Mouse (Mus musculus) liver, postnatal 0 days (tissue): ENCODE measurements at regions not wholly inside any gene's neighbourhood (a gene's known extent, or its start where the extent isn't known, plus 50 kb on each side); places are given as distances from the start of the nearest gene placed in this dataset.

Experiments used
- ATAC-seq: fragments of 200-750 bp; cut with Nextera tagmentation; 2 replicates; pipeline ENCODE4 v1.8.0; 2017; ENCODE audit warnings: mild to moderate bottlenecking, moderate library complexity
- DNase-seq: peaks from one replicate; pipeline ENCODE4 v3.0.0-alpha.2; 2016
- H3K27ac ChIP-seq: fragments of 300-500 bp; sonication (generic); 2 replicates; pipeline ENCODE4 v1.5.1; 2014; ENCODE audit warnings: antibody characterized with exemption, moderate library complexity, mild to moderate bottlenecking, low read depth
- H3K27me3 ChIP-seq: fragments of 300-500 bp; sonication (generic); 2 replicates; pipeline ENCODE4 v1.6.1; 2014; ENCODE audit warnings: low read length, control low read depth, mixed read lengths; ENCODE audit not compliant: insufficient read depth
- H3K36me3 ChIP-seq: fragments of 300-500 bp; sonication (generic); replicated peaks from 2 replicates; pipeline ENCODE4 v1.6.1; 2014; ENCODE audit warnings: mild to moderate bottlenecking, control low read depth, low read length, moderate library complexity, mixed read lengths; ENCODE audit not compliant: insufficient read depth
- H3K4me1 ChIP-seq: fragments of 300-500 bp; sonication (generic); 2 replicates; pipeline ENCODE4 v1.6.1; 2014; ENCODE audit warnings: antibody characterized with exemption, mild to moderate bottlenecking, control low read depth; ENCODE audit not compliant: insufficient read depth
- H3K4me2 ChIP-seq: fragments of 300-500 bp; sonication (generic); 2 replicates; pipeline ENCODE4 v1.6.1; 2014; ENCODE audit warnings: low read depth, mild to moderate bottlenecking, low read length, moderate library complexity, mixed read lengths
- H3K4me3 ChIP-seq: fragments of 300-500 bp; sonication (generic); 2 replicates; pipeline ENCODE4 v1.5.1; 2014; ENCODE audit warnings: low read depth, low read length
- H3K9ac ChIP-seq: fragments of 300-500 bp; sonication (generic); replicated peaks from 2 replicates; pipeline ENCODE4 v1.6.1; 2014; ENCODE audit warnings: mild to moderate bottlenecking, moderate library complexity
- H3K9me3 ChIP-seq: fragments of 300-500 bp; sonication (generic); 2 replicates; pipeline ENCODE4 v1.6.1; 2016; ENCODE audit warnings: mild to moderate bottlenecking, control low read depth, low read length, mixed read lengths
- CTCF ChIP-seq: sonication (generic); IDR thresholded peaks from 2 replicates; pipeline ENCODE4 v1.5.1; 2016; ENCODE audit warnings: antibody characterized with exemption, low read depth
- EP300 ChIP-seq: IDR thresholded peaks from 2 replicates; pipeline ENCODE4 v1.6.1; 2016; ENCODE audit warnings: antibody characterized with exemption, low read depth, mild to moderate bottlenecking
- WGBS: fragments of 180-500 bp; shearing (Covaris S2); extraction: QIAGEN DNeasy Blood & Tissue Kit; methylation state at CpG from one replicate; pipeline ENCODE4 v1.1.7; 2014; ENCODE audit not compliant: insufficient replicate concordance; 5-methylcytosine and 5-hydroxymethylcytosine counted together

- 93% methylated on average over 3 of the region's 3 CpGs for WGBS
- no peak overlapping the region for H3K9ac ChIP-seq
These were observed 121.0 kb upstream of the Cblb start for GRCm38 (mm10) chr16:51910046-51910445.

GRCm38 (mm10) chr16:51911109-51911765, 119.8 kb upstream of the Cblb start:
- 51% methylated on average over 6 of the region's 6 CpGs for WGBS

More at GRCm38 (mm10) chr16:51910046-51910445, 121.0 kb upstream of the Cblb start:
- DNase-seq (no peak), ATAC-seq (no peak)
- H3K4me3 ChIP-seq = no peak overlapping the region
- H3K9me3 ChIP-seq = no peaks in the 10 kb centered on the region
- no peak for TF ChIP-seq EP300
- no peak for TF ChIP-seq CTCF
- no peak overlapping the region for H3K4me2 ChIP-seq
- H3K27ac ChIP-seq = no peak overlapping the region
- H3K27me3 ChIP-seq = no peaks in the 10 kb centered on the region
- H3K36me3 ChIP-seq = no peaks in the 10 kb centered on the region
- no peaks in the 10 kb centered on the region for H3K4me1 ChIP-seq

GRCm38 (mm10) chr16:51915034-51915928, 115.7 kb upstream of the Cblb start:
- Histone ChIP-seq H3K4me1 (no peaks in the 10 kb centered on the region), H3K4me2 (no peak overlapping the region), H3K9me3 (no peaks in the 10 kb centered on the region), H3K4me3 (no peak overlapping the region), H3K27me3 (no peaks in the 10 kb centered on the region), H3K27ac (no peak overlapping the region), H3K36me3 (no peaks in the 10 kb centered on the region), H3K9ac (no peak overlapping the region)
- 77% methylated on average over 17 of the region's 17 CpGs for WGBS
- DNase-seq = no peak
- TF ChIP-seq EP300 (no peak), CTCF (no peak)
- ATAC-seq = no peak

More at GRCm38 (mm10) chr16:51911109-51911765, 119.8 kb upstream of the Cblb start:
- H3K9ac ChIP-seq = no peak overlapping the region
- DNase-seq = no peak
- H3K27ac ChIP-seq = no peak overlapping the region
- H3K4me2 ChIP-seq = no peak overlapping the region
- no peak overlapping the region for H3K4me3 ChIP-seq
- TF ChIP-seq EP300 (no peak), CTCF (no peak)
- H3K9me3 ChIP-seq = no peaks in the 10 kb centered on the region
- no peaks in the 10 kb centered on the region for H3K36me3 ChIP-seq
- H3K27me3 ChIP-seq = no peaks in the 10 kb centered on the region
- no peaks in the 10 kb centered on the region for H3K4me1 ChIP-seq
- ATAC-seq = no peak

GRCm38 (mm10) chr16:51915929-51916308, 115.1 kb upstream of the Cblb start:
- DNase-seq = no peak
- TF ChIP-seq EP300 = no peak
- H3K9ac ChIP-seq = no peak overlapping the region
- WGBS = 85% methylated on average over 13 of the region's 13 CpGs
- no peak overlapping the region for H3K4me2 ChIP-seq
- no peak for ATAC-seq
- no peaks in the 10 kb centered on the region for H3K4me1 ChIP-seq
- no peaks in the 10 kb centered on the region for H3K9me3 ChIP-seq
- H3K27me3 ChIP-seq = no peaks in the 10 kb centered on the region
- no peak overlapping the region for H3K4me3 ChIP-seq
- no peaks in the 10 kb centered on the region for H3K36me3 ChIP-seq
- H3K27ac ChIP-seq = no peak overlapping the region

GRCm38 (mm10) chr16:51916337-51916736, 114.7 kb upstream of the Cblb start:
- no peaks in the 10 kb centered on the region for H3K36me3 ChIP-seq
- H3K4me3 ChIP-seq = no peak overlapping the region
- no peak overlapping the region for H3K9ac ChIP-seq
- DNase-seq (no peak), ATAC-seq (no peak)
- H3K9me3 ChIP-seq = no peaks in the 10 kb centered on the region
- H3K4me1 ChIP-seq = no peaks in the 10 kb centered on the region
- WGBS = 65% methylated on average over 5 of the region's 5 CpGs
- TF ChIP-seq EP300 (no peak), CTCF (no peak)
- no peak overlapping the region for H3K4me2 ChIP-seq
- no peak overlapping the region for H3K27ac ChIP-seq
- no peaks in the 10 kb centered on the region for H3K27me3 ChIP-seq

GRCm38 (mm10) chr16:51916820-51917219, 114.2 kb upstream of the Cblb start:
- Histone ChIP-seq H3K4me1 (no peaks in the 10 kb centered on the region), H3K36me3 (no peaks in the 10 kb centered on the region), H3K9ac (no peak overlapping the region), H3K27me3 (no peaks in the 10 kb centered on the region), H3K9me3 (no peaks in the 10 kb centered on the region), H3K4me3 (no peak overlapping the region), H3K4me2 (no peak overlapping the region), H3K27ac (no peak overlapping the region)
- ATAC-seq (no peak), DNase-seq (no peak)
- WGBS = 58% methylated on average over 3 of the region's 3 CpGs
- TF ChIP-seq CTCF = no peak
- TF ChIP-seq EP300 = no peak
